Mouse (Mus musculus) intestine, embryonic 16.5 days (tissue): Measurements from ENCODE around the gene Hspb9. TPM values are rescaled to one million over a fixed set of nuclear protein-coding genes. Genes with fewer than 3 reads are reported as not detected.

ENCODE experiments used
- ATAC-seq: fragments of 200-750 bp; cut with Nextera tagmentation; 2 replicates; pipeline ENCODE4 v1.8.0; 2017; ENCODE audit warnings: moderate TSS enrichment, moderate library complexity
- H3K27ac ChIP-seq: fragments of 300-500 bp; sonication (generic); 2 replicates; pipeline ENCODE4 v1.5.1; 2014; ENCODE audit warnings: mild to moderate bottlenecking, low read length
- H3K27me3 ChIP-seq: fragments of 300-500 bp; sonication (generic); replicated peaks from 2 replicates; pipeline ENCODE4 v1.6.1; 2014; ENCODE audit warnings: low read length, control low read depth, mixed read lengths; ENCODE audit not compliant: control insufficient read depth, insufficient read depth
- H3K36me3 ChIP-seq: fragments of 300-500 bp; sonication (generic); 2 replicates; pipeline ENCODE4 v1.6.1; 2014; ENCODE audit warnings: low read length, control low read depth; ENCODE audit not compliant: control insufficient read depth, insufficient read depth
- H3K4me1 ChIP-seq: fragments of 300-500 bp; sonication (generic); 2 replicates; pipeline ENCODE4 v1.6.1; 2014; ENCODE audit warnings: low read length, control low read depth, mixed read lengths; ENCODE audit not compliant: control insufficient read depth, insufficient read depth
- H3K4me2 ChIP-seq: fragments of 300-500 bp; sonication (generic); 2 replicates; pipeline ENCODE4 v1.6.1; 2014; ENCODE audit warnings: low read depth, low read length, control low read depth
- H3K4me3 ChIP-seq: fragments of 300-500 bp; sonication (generic); 2 replicates; pipeline ENCODE4 v1.5.1; 2014; ENCODE audit warnings: mild to moderate bottlenecking, low read length
- H3K9ac ChIP-seq: fragments of 300-500 bp; sonication (generic); 2 replicates; pipeline ENCODE4 v1.6.1; 2014; ENCODE audit warnings: low read depth, low read length
- H3K9me3 ChIP-seq: fragments of 300-500 bp; sonication (generic); 2 replicates; pipeline ENCODE4 v1.6.1; 2016; ENCODE audit warnings: low read length, control low read depth; ENCODE audit not compliant: control insufficient read depth
- WGBS: fragments of 180-500 bp; shearing (Covaris S2); extraction: QIAGEN DNeasy Blood & Tissue Kit; methylation state at CpG from one replicate; pipeline ENCODE4 v1.1.7; 2014; 5-methylcytosine and 5-hydroxymethylcytosine counted together
- polyA plus RNA-seq: library from polyadenylated mRNA; unstranded; fragments of >200 nt; fragmentation: Nextera tagmentation; extraction: Ambion mirVana; gene quantifications from 2 replicates; pipeline ENCODE4 v1.2.1, GENCODE M21; 2015

Hspb9 gene
- polyA plus RNA-seq, 1 experiment from 2014 or later = not detected

- H3K9me3 ChIP-seq = no peaks in the 10 kb centered on the region
- ATAC-seq = peak; percentile 36
- peak overlapping the region; percentile 43 for H3K4me2 ChIP-seq
- peaks cover 16% of the 10 kb centered on the region for H3K4me1 ChIP-seq
- H3K4me3 ChIP-seq = peak overlapping the region; percentile 25
- no peak overlapping the region for H3K27ac ChIP-seq
- peaks cover 5% of the 10 kb centered on the region for H3K36me3 ChIP-seq
- no peaks in the 10 kb centered on the region for H3K27me3 ChIP-seq
- peak overlapping the region; percentile 23 for H3K9ac ChIP-seq
- WGBS = 42% methylated on average over 19 of the region's 19 CpGs
Observed at GRCm38 (mm10) chr11:100702081-100702851, 11.4 kb upstream of the Hspb9 start.

DNA sequence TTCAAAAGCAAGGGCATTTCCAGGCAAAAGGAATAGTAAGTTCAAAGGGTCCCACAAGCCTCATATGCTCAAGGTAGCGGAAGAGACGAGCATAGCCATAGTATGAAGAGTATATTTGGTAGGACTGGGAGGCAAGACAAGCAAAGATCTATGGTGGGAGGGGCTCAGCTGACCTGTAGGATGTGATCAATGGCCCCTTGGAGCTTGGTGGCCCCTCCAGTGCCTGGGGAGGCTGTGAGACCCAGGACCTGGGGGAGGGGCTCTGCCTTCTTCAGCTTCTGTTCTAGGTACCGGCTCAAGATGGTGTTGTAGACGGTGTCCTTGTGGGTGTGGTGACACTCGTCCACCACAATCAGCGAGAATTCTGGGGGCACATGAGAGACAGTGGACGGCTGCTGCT lies 10.7 kb upstream of the Hspb9 start:
- Histone ChIP-seq H3K27ac (no peak overlapping the region), H3K4me3 (peak overlapping the region; percentile 25), H3K9me3 (no peaks in the 10 kb centered on the region), H3K4me1 (peaks cover 16% of the 10 kb centered on the region), H3K9ac (peak overlapping the region; percentile 23), H3K36me3 (peaks cover 5% of the 10 kb centered on the region), H3K27me3 (no peaks in the 10 kb centered on the region), H3K4me2 (peak overlapping the region; percentile 43)
- no peak for ATAC-seq
- WGBS = 43% methylated on average over 7 of the region's 7 CpGs

GRCm38 (mm10) chr11:100703366-100703765 lies 10.3 kb upstream of the Hspb9 start:
- peaks cover 16% of the 10 kb centered on the region for H3K4me1 ChIP-seq
- H3K9me3 ChIP-seq = no peaks in the 10 kb centered on the region
- H3K4me2 ChIP-seq = no peak overlapping the region
- WGBS = 64% methylated on average over 11 of the region's 11 CpGs
- H3K4me3 ChIP-seq = no peak overlapping the region
- H3K9ac ChIP-seq = no peak overlapping the region
- H3K27ac ChIP-seq = no peak overlapping the region
- H3K27me3 ChIP-seq = no peaks in the 10 kb centered on the region
- ATAC-seq = no peak
- peaks cover 9% of the 10 kb centered on the region for H3K36me3 ChIP-seq

GRCm38 (mm10) chr11:100703851-100704531 lies 9.7 kb upstream of the Hspb9 start, which contains the start of gene Dhx58:
Dhx58 (minus strand) TSS chr11:100704271.
- peak within 1 kb of the TSS; percentile 49; the same call in 1 of the 2 replicates for H3K9ac ChIP-seq

DNA sequence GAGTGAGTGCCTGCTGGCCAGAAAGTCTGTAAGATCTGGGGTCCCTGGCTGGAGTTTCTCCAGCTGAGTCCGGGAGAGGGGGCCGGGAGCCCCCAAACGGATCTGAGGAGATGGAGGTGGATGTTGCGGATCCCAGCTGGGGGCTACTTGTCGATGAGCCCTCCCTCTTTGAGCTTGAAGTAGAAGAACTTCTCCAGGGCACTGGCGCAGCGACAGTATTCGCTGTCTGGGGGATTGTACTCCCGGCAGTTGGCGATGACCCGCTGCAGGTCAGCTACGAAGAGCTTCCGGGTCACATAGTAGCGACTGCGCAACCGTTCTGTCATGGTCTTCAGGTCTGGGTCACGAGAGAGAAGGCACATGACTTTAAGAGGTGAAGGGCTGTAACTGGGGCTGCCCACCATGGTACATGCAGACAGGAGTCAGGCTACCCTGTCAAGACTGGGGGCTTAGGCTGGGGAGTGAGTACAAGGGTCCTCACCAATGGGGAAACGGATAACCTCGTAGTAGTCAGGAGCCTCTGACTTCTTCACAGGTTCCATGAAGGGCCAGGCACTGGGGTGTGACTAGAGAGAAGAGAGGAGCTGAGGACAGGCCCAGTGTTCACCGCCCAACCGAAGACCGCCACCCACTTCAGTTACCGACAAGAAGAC lies 8.4 kb upstream of the Hspb9 start:
- Histone ChIP-seq H3K4me2 (no peak overlapping the region), H3K4me1 (peaks cover 16% of the 10 kb centered on the region), H3K4me3 (no peak overlapping the region), H3K9ac (no peak overlapping the region), H3K9me3 (no peaks in the 10 kb centered on the region), H3K27ac (no peak overlapping the region), H3K36me3 (peaks cover 20% of the 10 kb centered on the region), H3K27me3 (no peaks in the 10 kb centered on the region)
- WGBS = 94% methylated on average over 23 of the region's 23 CpGs
- ATAC-seq = no peak

More at GRCm38 (mm10) chr11:100703851-100704531, 9.7 kb upstream of the Hspb9 start, which contains the start of gene Dhx58:
- WGBS = 58% methylated on average over 7 of the region's 7 CpGs
- peak within 1 kb of the TSS; percentile 9; the same call in 1 of the 2 replicates for H3K4me2 ChIP-seq
- no peak within 1 kb of the TSS for H3K27ac ChIP-seq
- peaks cover 16% of the 10 kb centered on the region for H3K36me3 ChIP-seq
- H3K9me3 ChIP-seq = no peaks in the 10 kb centered on the region
- no peaks in the 10 kb centered on the region for H3K27me3 ChIP-seq
- peak within 1 kb of the TSS; percentile 17; the same call in 1 of the 2 replicates for H3K4me3 ChIP-seq
- peak; percentile 37; the same call in 1 of the 2 replicates for ATAC-seq
- H3K4me1 ChIP-seq = peaks cover 16% of the 10 kb centered on the region

DNA sequence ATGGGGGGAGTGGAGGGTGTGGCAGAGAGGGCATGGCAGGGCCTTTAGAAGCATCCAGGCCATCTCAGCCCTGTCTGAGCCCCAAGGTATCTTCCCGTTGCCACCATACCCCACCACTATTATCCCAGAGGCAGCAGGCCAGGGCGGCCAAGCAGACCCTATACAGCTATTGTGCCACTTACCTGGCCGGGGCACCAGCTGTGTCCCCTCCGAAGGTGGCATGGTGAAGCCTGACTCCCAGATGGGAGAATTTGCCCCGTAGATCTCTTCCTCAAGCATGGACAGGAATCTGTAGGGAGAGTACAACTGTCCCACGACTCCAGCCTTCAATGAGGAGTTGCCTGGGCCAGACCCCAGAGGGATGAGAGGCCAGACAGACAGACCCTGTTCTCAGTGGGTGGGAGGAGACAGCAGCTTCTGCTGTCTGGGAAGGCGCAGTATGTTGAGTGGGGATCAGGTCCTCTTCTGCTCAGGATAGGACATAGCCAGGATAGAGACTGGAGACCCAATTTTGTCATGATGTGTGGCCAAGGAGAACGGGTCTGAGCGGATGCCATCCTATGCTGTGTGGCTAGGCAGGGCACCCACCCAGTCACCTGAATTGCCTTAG lies 4.3 kb upstream of the Hspb9 start:
- WGBS = 93% methylated on average over 9 of the region's 9 CpGs
- ATAC-seq = no peak
- H3K4me3 ChIP-seq = no peak overlapping the region
- no peaks in the 10 kb centered on the region for H3K27me3 ChIP-seq
- no peak overlapping the region for H3K27ac ChIP-seq
- peaks cover 20% of the 10 kb centered on the region for H3K36me3 ChIP-seq
- H3K9me3 ChIP-seq = no peaks in the 10 kb centered on the region
- H3K4me2 ChIP-seq = no peak overlapping the region
- peaks cover 29% of the 10 kb centered on the region for H3K4me1 ChIP-seq
- no peak overlapping the region for H3K9ac ChIP-seq

GRCm38 (mm10) chr11:100710528-100710927 lies 3.1 kb upstream of the Hspb9 start:
- H3K4me3 ChIP-seq = no peak overlapping the region
- WGBS = 90% methylated on average over 15 of the region's 15 CpGs
- peaks cover 20% of the 10 kb centered on the region for H3K36me3 ChIP-seq
- no peak overlapping the region for H3K4me2 ChIP-seq
- H3K9me3 ChIP-seq = no peaks in the 10 kb centered on the region
- H3K4me1 ChIP-seq = peaks cover 31% of the 10 kb centered on the region
- H3K27me3 ChIP-seq = no peaks in the 10 kb centered on the region
- H3K9ac ChIP-seq = 0 out of 2 replicates have a peak overlapping the region, but pooled peaks have one; percentile 37
- H3K27ac ChIP-seq = no peak overlapping the region
- no peak for ATAC-seq

DNA sequence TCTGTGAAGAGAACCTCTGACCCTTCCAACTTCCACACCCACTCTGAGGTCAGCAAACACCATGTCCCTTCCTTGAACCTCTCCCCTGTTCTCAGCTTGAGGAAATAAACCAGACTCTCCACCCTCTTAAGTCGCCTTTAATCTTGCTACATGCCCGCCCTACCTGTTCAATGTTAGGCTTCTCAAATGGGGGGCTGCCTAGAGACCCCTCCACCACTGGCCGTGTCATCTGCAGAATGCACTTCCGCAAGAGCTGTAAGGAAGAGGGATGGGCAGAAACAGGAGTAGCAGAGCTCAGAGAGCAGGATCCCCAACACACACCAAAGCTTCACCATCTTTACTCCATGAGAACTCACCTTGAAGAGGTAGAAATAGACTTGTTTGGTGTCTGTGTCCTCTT lies 2.7 kb upstream of the Hspb9 start:
- H3K9ac ChIP-seq = peak overlapping the region; percentile 99; the same call in 1 of the 2 replicates
- peaks cover 20% of the 10 kb centered on the region for H3K36me3 ChIP-seq
- H3K4me3 ChIP-seq = no peak overlapping the region
- H3K9me3 ChIP-seq = no peaks in the 10 kb centered on the region
- no peak for ATAC-seq
- peak overlapping the region; percentile 78; the same call in 1 of the 2 replicates for H3K4me2 ChIP-seq
- H3K4me1 ChIP-seq = peaks cover 31% of the 10 kb centered on the region
- H3K27me3 ChIP-seq = no peaks in the 10 kb centered on the region
- 71% methylated on average over 4 of the region's 4 CpGs for WGBS
- H3K27ac ChIP-seq = no peak overlapping the region
